Mouse (Mus musculus): ENCODE results near the gene Wdr27.
"Not testable (repeated sequence)": the region's sequence is repeated elsewhere in the genome, so short reads cannot be mapped to it uniquely, and the experiment has no call there.

Gene Wdr27

GRCm38 (mm10) chr17:14943009-14943728 lies at the start of gene Wdr27, which contains the start of gene 1600012H06Rik:
Wdr27 (minus strand) TSS chr17:14943158.
1600012H06Rik (plus strand) TSS chr17:14943184.
- DNase-seq (ENCODE audit: low spot score in 2 of 2) = peak; percentile 98 to 99

GRCm38 (mm10) chr17:14992522-14993138 lies 49.7 kb upstream of the Wdr27 start:
- DNase-seq (ENCODE audit: low spot score in 2 of 2) = not testable (repeated sequence)

- not testable (repeated sequence) for DNase-seq (ENCODE audit: low spot score in 2 of 2)
Measured at GRCm38 (mm10) chr17:14990116-14990702, 47.3 kb upstream of the Wdr27 start.

- DNase-seq (ENCODE audit: low spot score in 2 of 2) = not testable (repeated sequence)
Measured at GRCm38 (mm10) chr17:14978362-14979038, 35.5 kb upstream of the Wdr27 start, which contains the start of the genes 9030025P20Rik and Gm3417. 9030025P20Rik (plus strand) TSS chr17:14978468. Gm3417 (minus strand) TSS chr17:14978790.

- DNase-seq (ENCODE audit: low spot score in 2 of 2) = not testable (repeated sequence)
Measured at GRCm38 (mm10) chr17:14977718-14978361, 34.9 kb upstream of the Wdr27 start.

GRCm38 (mm10) chr17:14968373-14968913 lies 25.5 kb upstream of the Wdr27 start:
- DNase-seq (ENCODE audit: low spot score in 2 of 2) = not testable (repeated sequence)

GRCm38 (mm10) chr17:14961557-14962154 lies 18.7 kb upstream of the Wdr27 start:
- not testable (repeated sequence) for DNase-seq (ENCODE audit: low spot score in 2 of 2)

- peak; percentile 9 to 35 for DNase-seq (ENCODE audit: low spot score in 2 of 2)
Measured at GRCm38 (mm10) chr17:14960951-14961556, 18.1 kb upstream of the Wdr27 start, which contains the start of gene Phf10. Phf10 (minus strand) TSS chr17:14961273.

GRCm38 (mm10) chr17:14960520-14960919 lies 17.6 kb upstream of the Wdr27 start:
- DNase-seq (ENCODE audit: low spot score in 2 of 2) = no peak

GRCm38 (mm10) chr17:14959979-14960378 lies 17.0 kb upstream of the Wdr27 start:
- no peak for DNase-seq (ENCODE audit: low spot score in 2 of 2)

GRCm38 (mm10) chr17:14958686-14959327 lies 15.8 kb upstream of the Wdr27 start:
- no peak for DNase-seq (ENCODE audit: low spot score in 2 of 2)

GRCm38 (mm10) chr17:14953452-14953851 lies 10.5 kb upstream of the Wdr27 start:
- DNase-seq (ENCODE audit: low spot score in 2 of 2) = peak; percentile 26 to 41

GRCm38 (mm10) chr17:14949161-14949827 lies 6.3 kb upstream of the Wdr27 start:
- DNase-seq (ENCODE audit: low spot score in 2 of 2) = no peak

GRCm38 (mm10) chr17:14944551-14944950 lies 1.6 kb upstream of the Wdr27 start:
- DNase-seq (ENCODE audit: low spot score in 2 of 2) = no peak

- peak in 1 of 2 experiments; percentile 8 for DNase-seq (ENCODE audit: low spot score in 2 of 2)
Measured at GRCm38 (mm10) chr17:14943729-14944059, 736 bp upstream of the Wdr27 start.

- DNase-seq (ENCODE audit: low spot score in 2 of 2) = peak; percentile 6 to 15
Measured at GRCm38 (mm10) chr17:14942181-14942580, 777 bp downstream of the Wdr27 start.

- no peak for DNase-seq (ENCODE audit: low spot score in 2 of 2)
Measured at GRCm38 (mm10) chr17:14935841-14936605, 6.9 kb downstream of the Wdr27 start.

GRCm38 (mm10) chr17:14935280-14935679 lies 7.7 kb downstream of the Wdr27 start:
- DNase-seq (ENCODE audit: low spot score in 2 of 2) = not testable (repeated sequence)

Measured in heart, adult 9 months (tissue).